Mouse (Mus musculus) intestine, embryonic 16.5 days (tissue): ENCODE measurements around the gene Gm49383. TPM values are rescaled to one million over a fixed set of nuclear protein-coding genes. Genes with fewer than 3 reads are reported as not detected.
A peak's percentile ranks its signal among the peaks of the same experiment; 100 is the strongest.

ENCODE experiments used
- ATAC-seq: fragments of 200-750 bp; cut with Nextera tagmentation; 2 replicates; pipeline ENCODE4 v1.8.0; 2017; ENCODE audit warnings: moderate TSS enrichment, moderate library complexity
- H3K27ac ChIP-seq: fragments of 300-500 bp; sonication (generic); 2 replicates; pipeline ENCODE4 v1.5.1; 2014; ENCODE audit warnings: mild to moderate bottlenecking, low read length
- H3K27me3 ChIP-seq: fragments of 300-500 bp; sonication (generic); replicated peaks from 2 replicates; pipeline ENCODE4 v1.6.1; 2014; ENCODE audit warnings: low read length, control low read depth, mixed read lengths; ENCODE audit not compliant: control insufficient read depth, insufficient read depth
- H3K36me3 ChIP-seq: fragments of 300-500 bp; sonication (generic); 2 replicates; pipeline ENCODE4 v1.6.1; 2014; ENCODE audit warnings: low read length, control low read depth; ENCODE audit not compliant: control insufficient read depth, insufficient read depth
- H3K4me1 ChIP-seq: fragments of 300-500 bp; sonication (generic); 2 replicates; pipeline ENCODE4 v1.6.1; 2014; ENCODE audit warnings: low read length, control low read depth, mixed read lengths; ENCODE audit not compliant: control insufficient read depth, insufficient read depth
- H3K4me2 ChIP-seq: fragments of 300-500 bp; sonication (generic); 2 replicates; pipeline ENCODE4 v1.6.1; 2014; ENCODE audit warnings: low read depth, low read length, control low read depth
- H3K4me3 ChIP-seq: fragments of 300-500 bp; sonication (generic); 2 replicates; pipeline ENCODE4 v1.5.1; 2014; ENCODE audit warnings: mild to moderate bottlenecking, low read length
- H3K9ac ChIP-seq: fragments of 300-500 bp; sonication (generic); 2 replicates; pipeline ENCODE4 v1.6.1; 2014; ENCODE audit warnings: low read depth, low read length
- H3K9me3 ChIP-seq: fragments of 300-500 bp; sonication (generic); 2 replicates; pipeline ENCODE4 v1.6.1; 2016; ENCODE audit warnings: low read length, control low read depth; ENCODE audit not compliant: control insufficient read depth
- WGBS: fragments of 180-500 bp; shearing (Covaris S2); extraction: QIAGEN DNeasy Blood & Tissue Kit; methylation state at CpG from one replicate; pipeline ENCODE4 v1.1.7; 2014; 5-methylcytosine and 5-hydroxymethylcytosine counted together
- polyA plus RNA-seq: library from polyadenylated mRNA; unstranded; fragments of >200 nt; fragmentation: Nextera tagmentation; extraction: Ambion mirVana; gene quantifications from 2 replicates; pipeline ENCODE4 v1.2.1, GENCODE M21; 2015

The Gm49383 gene
- polyA plus RNA-seq, 1 experiment from 2014 or later: 24.2 TPM

- ATAC-seq: no peak
- Histone ChIP-seq H3K9me3 (no peaks in the 10 kb centered on the region), H3K27ac (peak overlapping the region; percentile 54), H3K36me3 (peaks cover 6% of the 10 kb centered on the region), H3K27me3 (no peaks in the 10 kb centered on the region), H3K4me1 (peaks cover 17% of the 10 kb centered on the region), H3K4me2 (peak overlapping the region; percentile 42), H3K9ac (no peak overlapping the region; the same call in 1 of the 2 replicates), H3K4me3 (peak overlapping the region; percentile 1; the same call in 1 of the 2 replicates)
- 56% methylated on average over 5 of the region's 5 CpGs for WGBS
Observed at GRCm38 (mm10) chr12:69186811-69187471, 10.0 kb downstream of the Gm49383 start.

DNA sequence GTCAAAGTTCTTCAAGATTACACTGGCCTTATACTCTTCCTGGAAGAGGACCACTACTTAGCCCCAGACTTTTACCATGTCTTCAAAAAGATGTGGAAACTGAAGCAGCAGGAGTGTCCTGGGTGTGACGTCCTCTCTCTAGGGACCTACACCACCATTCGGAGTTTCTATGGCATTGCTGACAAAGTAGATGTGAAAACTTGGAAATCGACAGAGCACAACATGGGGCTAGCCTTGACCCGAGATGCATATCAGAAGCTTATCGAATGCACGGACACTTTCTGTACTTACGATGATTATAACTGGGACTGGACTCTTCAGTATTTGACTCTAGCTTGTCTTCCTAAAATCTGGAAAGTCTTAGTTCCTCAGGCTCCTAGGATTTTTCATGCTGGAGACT, 11.5 kb downstream of the Gm49383 start:
- Histone ChIP-seq H3K27me3 (no peaks in the 10 kb centered on the region), H3K4me1 (peaks cover 17% of the 10 kb centered on the region), H3K4me3 (peak overlapping the region; percentile 86), H3K4me2 (peak overlapping the region; percentile 92), H3K27ac (no peak overlapping the region), H3K36me3 (peaks cover 6% of the 10 kb centered on the region), H3K9me3 (no peaks in the 10 kb centered on the region), H3K9ac (peak overlapping the region; percentile 93)
- 66% methylated on average over 7 of the region's 7 CpGs for whole genome bisulfite sequencing
- ATAC-seq: no peak

- H3K9me3 ChIP-seq: no peaks in the 10 kb centered on the region
- peak overlapping the region; percentile 90 for H3K27ac ChIP-seq
- ATAC-seq: peak; percentile 62
- H3K36me3 ChIP-seq: peaks cover 4% of the 10 kb centered on the region; the same call in 1 of the 2 replicates
- H3K4me3 ChIP-seq: peak overlapping the region; percentile 86
- WGBS: 1% methylated on average over 86 of the region's 86 CpGs
- H3K9ac ChIP-seq: peak overlapping the region; percentile 93
- H3K4me2 ChIP-seq: peak overlapping the region; percentile 92
- H3K27me3 ChIP-seq: no peaks in the 10 kb centered on the region
- H3K4me1 ChIP-seq: peaks cover 17% of the 10 kb centered on the region
Observed at GRCm38 (mm10) chr12:69184342-69185295, 12.3 kb downstream of the Gm49383 start.

DNA sequence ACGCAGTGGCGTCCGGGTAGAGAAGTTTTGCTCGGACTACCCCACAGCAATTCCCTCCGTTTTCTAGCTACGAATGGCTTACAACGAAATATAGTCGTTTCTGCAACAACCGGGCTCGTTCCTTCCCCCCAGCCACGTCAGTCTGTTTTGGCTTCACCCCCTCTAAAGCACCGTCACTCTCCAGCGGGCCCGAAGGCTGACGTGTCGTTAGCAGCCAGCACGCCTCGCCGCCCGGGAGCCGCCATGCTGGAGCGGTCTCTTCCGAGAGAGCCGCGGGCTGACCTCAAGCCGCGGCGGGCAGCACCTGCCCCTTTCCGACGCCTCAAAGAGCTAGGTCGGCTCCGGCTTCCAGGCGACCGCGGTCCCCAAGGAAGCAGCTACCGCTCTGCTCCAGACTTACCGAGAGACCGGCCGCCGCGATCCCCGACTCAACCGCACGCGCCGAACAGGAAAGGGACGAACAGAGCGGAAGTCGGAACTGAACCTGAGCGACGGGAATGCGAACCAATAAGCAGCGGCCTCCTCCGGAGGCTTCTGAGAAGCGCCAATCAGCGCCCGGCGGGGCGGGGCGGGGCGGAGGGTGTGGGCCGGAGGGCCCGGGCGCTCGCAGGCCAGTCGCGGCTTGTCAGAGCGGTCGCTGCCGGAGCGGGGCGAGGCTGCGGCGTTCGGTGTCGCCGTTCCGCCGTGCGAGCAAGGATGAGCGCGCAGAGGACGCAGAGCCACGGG, 13.2 kb downstream of the Gm49383 start, which contains the start of the genes Rpl36al and Mgat2:
Gene Rpl36al (minus strand): TSS at position 501 of the 726 bp plus-strand sequence.
Gene Mgat2 (plus strand): TSS at position 575 of the 726 bp plus-strand sequence.
- H3K27ac ChIP-seq: peak within 1 kb of the TSS; percentile 90
- under 1% methylated on average over 82 of the region's 84 CpGs for WGBS
- H3K4me2 ChIP-seq: peak within 1 kb of the TSS; percentile 92
- peaks cover 4% of the 10 kb centered on the region; the same call in 1 of the 2 replicates for H3K36me3 ChIP-seq
- H3K9me3 ChIP-seq: no peaks in the 10 kb centered on the region
- H3K9ac ChIP-seq: peak within 1 kb of the TSS; percentile 93
- H3K4me1 ChIP-seq: peaks cover 17% of the 10 kb centered on the region
- H3K4me3 ChIP-seq: peak within 1 kb of the TSS; percentile 86
- peak; percentile 99 for ATAC-seq
- no peaks in the 10 kb centered on the region for H3K27me3 ChIP-seq

- 89% methylated on average over 4 of the region's 4 CpGs for WGBS
Observed at GRCm38 (mm10) chr12:69181800-69182199, 15.1 kb downstream of the Gm49383 start.

GRCm38 (mm10) chr12:69179371-69179770, 17.5 kb downstream of the Gm49383 start:
- 58% methylated on average over 12 of the region's 12 CpGs for WGBS
- Histone ChIP-seq H3K27ac (no peak overlapping the region), H3K9me3 (no peaks in the 10 kb centered on the region), H3K36me3 (peaks cover 6% of the 10 kb centered on the region), H3K27me3 (no peaks in the 10 kb centered on the region), H3K4me3 (no peak overlapping the region), H3K9ac (no peak overlapping the region), H3K4me1 (no peaks in the 10 kb centered on the region), H3K4me2 (no peak overlapping the region)
- no peak for ATAC-seq

More at GRCm38 (mm10) chr12:69181800-69182199, 15.1 kb downstream of the Gm49383 start:
- Histone ChIP-seq H3K4me1 (peaks cover 10% of the 10 kb centered on the region), H3K27me3 (no peaks in the 10 kb centered on the region), H3K9ac (no peak overlapping the region), H3K36me3 (peaks cover 4% of the 10 kb centered on the region), H3K4me2 (no peak overlapping the region), H3K4me3 (no peak overlapping the region), H3K27ac (no peak overlapping the region), H3K9me3 (no peaks in the 10 kb centered on the region)
- no peak for ATAC-seq

DNA sequence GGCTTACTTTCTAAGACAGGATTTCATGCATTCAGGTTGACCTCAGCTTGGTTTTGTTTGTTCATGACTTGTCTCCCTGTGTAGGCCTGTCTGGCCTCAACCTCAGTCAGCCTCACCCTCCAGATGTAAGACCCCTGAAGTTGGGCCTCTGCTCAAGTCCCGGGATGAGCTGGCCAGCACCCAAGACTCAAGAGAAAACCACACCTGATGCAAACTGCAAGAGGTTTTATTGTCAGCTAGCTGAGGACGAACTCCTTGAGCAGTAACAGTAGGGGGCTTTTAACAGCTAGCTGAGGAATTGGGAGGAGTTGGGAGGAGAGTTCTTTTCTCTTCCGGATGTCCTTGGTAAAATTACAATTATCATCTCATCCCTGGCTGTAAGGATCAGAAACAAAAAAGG, 19.4 kb downstream of the Gm49383 start:
- no peak for ATAC-seq
- H3K27me3 ChIP-seq: no peaks in the 10 kb centered on the region
- H3K27ac ChIP-seq: no peak overlapping the region
- no peak overlapping the region for H3K4me2 ChIP-seq
- H3K4me1 ChIP-seq: no peaks in the 10 kb centered on the region
- 85% methylated on average over 3 of the region's 3 CpGs for WGBS
- peaks cover 6% of the 10 kb centered on the region for H3K36me3 ChIP-seq
- H3K9me3 ChIP-seq: no peaks in the 10 kb centered on the region
- H3K9ac ChIP-seq: no peak overlapping the region
- no peak overlapping the region for H3K4me3 ChIP-seq

- Histone ChIP-seq H3K4me1 (no peaks in the 10 kb centered on the region), H3K9me3 (no peaks in the 10 kb centered on the region), H3K4me3 (no peak overlapping the region), H3K4me2 (no peak overlapping the region), H3K9ac (no peak overlapping the region), H3K27ac (no peak overlapping the region), H3K36me3 (peaks cover 6% of the 10 kb centered on the region), H3K27me3 (no peaks in the 10 kb centered on the region)
- 78% methylated on average over 3 of the region's 3 CpGs for WGBS
- ATAC-seq: peak; percentile 81
Observed at GRCm38 (mm10) chr12:69175975-69176374, 20.9 kb downstream of the Gm49383 start.
